Mouse (Mus musculus): ENCODE results near the gene Rabggta. TPM values are rescaled to one million over a fixed set of nuclear protein-coding genes. Genes with fewer than 3 reads are reported as not detected.

The Rabggta gene
- polyA plus RNA-seq, 1 experiment from 2014 or later = 36.3 TPM

DNA sequence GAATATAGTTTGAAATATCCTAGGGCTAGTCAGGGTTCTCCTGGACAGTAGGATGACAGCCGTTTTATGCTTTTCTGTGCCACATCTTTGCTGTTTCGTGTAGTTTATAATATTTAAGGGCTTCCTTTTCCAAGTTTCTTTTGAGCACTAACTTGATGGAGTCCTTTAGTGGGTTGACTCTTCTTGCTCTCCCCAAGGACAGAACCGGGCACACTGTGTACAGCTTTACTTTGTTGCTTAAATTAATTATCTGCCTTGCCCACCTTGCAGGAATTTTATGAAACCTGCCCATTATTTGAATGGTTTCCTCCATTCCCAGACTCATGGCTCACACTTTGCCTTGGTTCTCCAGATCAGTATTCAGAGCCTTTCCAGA lies 40.0 kb downstream of the Rabggta start:
- Histone ChIP-seq H3K4me2 (ENCODE audit: low read depth, low read length) (peak overlapping the region; percentile 76), H3K27ac (ENCODE audit: low read length) (peak overlapping the region; percentile 89; the same call in 1 of the 2 replicates), H3K9ac (ENCODE audit: low read length) (peak overlapping the region; percentile 83), H3K4me1 (ENCODE audit: control insufficient read depth, insufficient read depth, low read length) (peaks cover 8% of the 10 kb centered on the region), H3K27me3 (ENCODE audit: control insufficient read depth, insufficient read depth, low read length) (no peaks in the 10 kb centered on the region), H3K36me3 (ENCODE audit: control insufficient read depth, insufficient read depth, low read length) (peaks cover 10% of the 10 kb centered on the region), H3K4me3 (replicated peaks; ENCODE audit: low read length) (peak overlapping the region; percentile 80), H3K9me3 (replicated peaks; ENCODE audit: control insufficient read depth, low read length) (no peaks in the 10 kb centered on the region)
- WGBS = 10% methylated on average over 3 of the region's 3 CpGs
- ATAC-seq (ENCODE audit: insufficient read depth, low FRiP score) = no peak

DNA sequence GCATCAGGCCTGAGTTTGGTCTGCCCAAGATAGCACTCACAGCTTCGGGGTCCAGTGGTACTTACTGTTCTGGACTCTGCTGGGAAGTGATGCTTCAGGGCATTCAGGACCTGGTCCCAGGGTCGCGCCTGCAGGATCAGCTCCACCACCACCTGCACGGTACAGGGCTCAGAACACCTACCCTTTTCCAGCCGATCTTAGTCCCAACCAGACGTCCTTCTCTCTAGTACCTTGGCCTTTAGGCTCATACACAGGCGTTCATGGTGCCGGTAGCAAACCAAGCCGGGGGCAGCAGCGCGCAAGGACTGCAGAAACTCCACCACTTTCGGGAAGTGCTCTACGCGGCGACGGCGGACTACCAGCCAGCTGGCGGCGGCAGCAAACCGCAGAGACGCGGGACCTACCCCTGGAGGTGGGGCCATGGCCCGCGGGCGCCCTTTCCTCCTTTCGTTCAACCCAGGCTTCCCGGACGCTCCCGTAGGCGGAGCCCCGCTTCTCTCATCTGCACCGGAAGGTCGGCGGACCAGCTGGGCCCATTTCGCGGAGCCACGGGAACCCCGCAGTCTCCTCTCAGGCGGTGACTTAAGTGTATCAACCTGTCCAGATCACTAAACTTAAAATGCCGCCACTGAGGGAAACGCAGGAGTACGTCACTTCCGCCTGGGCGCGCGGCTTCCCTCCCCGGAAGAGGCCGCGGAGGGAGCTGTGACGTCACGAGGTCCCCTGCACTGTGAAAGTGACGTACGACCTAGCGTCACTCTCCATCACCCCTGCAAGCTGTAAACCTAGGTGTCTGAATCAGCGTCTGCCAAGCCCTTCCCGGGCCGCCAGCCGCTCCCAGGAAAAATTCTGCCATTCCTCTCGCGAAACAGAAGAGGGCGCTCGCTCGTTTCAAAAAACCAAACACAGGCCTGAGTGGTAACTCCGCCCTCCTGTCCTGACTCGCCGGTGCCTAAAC lies 40.6 kb downstream of the Rabggta start, which contains the start of gene Tinf2:
Tinf2 (minus strand) TSS at position 661 of the 958 bp plus-strand sequence.
- Histone ChIP-seq H3K36me3 (ENCODE audit: control insufficient read depth, insufficient read depth, low read length) (peaks cover 16% of the 10 kb centered on the region), H3K27ac (ENCODE audit: low read length) (peak within 1 kb of the TSS; percentile 89), H3K4me3 (replicated peaks; ENCODE audit: low read length) (peak within 1 kb of the TSS; percentile 80), H3K4me1 (ENCODE audit: control insufficient read depth, insufficient read depth, low read length) (peaks cover 8% of the 10 kb centered on the region), H3K4me2 (ENCODE audit: low read depth, low read length) (peak within 1 kb of the TSS; percentile 76), H3K9me3 (replicated peaks; ENCODE audit: control insufficient read depth, low read length) (no peaks in the 10 kb centered on the region), H3K9ac (ENCODE audit: low read length) (peak within 1 kb of the TSS; percentile 83), H3K27me3 (ENCODE audit: control insufficient read depth, insufficient read depth, low read length) (no peaks in the 10 kb centered on the region)
- ATAC-seq (ENCODE audit: insufficient read depth, low FRiP score) = peak; percentile 98
- WGBS = under 1% methylated on average over 66 of the region's 66 CpGs

DNA sequence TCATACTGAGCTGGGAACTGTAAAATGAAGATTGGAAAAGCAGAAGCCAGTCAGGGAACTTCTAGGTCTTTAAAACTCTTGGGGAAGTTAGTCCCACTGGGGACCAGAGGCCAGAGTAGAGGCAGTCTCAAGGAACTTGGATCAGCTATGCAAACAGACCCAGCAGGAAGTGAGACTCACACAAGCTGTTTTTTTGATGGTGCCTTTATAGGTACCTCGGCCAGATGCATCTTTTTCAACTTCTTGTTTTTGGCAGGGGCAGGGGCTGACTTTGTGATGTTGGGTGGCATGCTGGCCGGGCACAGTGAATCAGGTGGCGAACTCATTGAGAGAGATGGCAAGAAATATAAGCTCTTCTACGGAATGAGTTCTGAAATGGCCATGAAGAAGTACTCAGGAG lies 44.4 kb downstream of the Rabggta start:
- Histone ChIP-seq H3K4me3 (replicated peaks; ENCODE audit: low read length) (no peak overlapping the region), H3K4me1 (ENCODE audit: control insufficient read depth, insufficient read depth, low read length) (peaks cover 8% of the 10 kb centered on the region), H3K9me3 (replicated peaks; ENCODE audit: control insufficient read depth, low read length) (no peaks in the 10 kb centered on the region), H3K4me2 (ENCODE audit: low read depth, low read length) (no peak overlapping the region), H3K36me3 (ENCODE audit: control insufficient read depth, insufficient read depth, low read length) (peaks cover 21% of the 10 kb centered on the region), H3K27me3 (ENCODE audit: control insufficient read depth, insufficient read depth, low read length) (no peaks in the 10 kb centered on the region), H3K9ac (ENCODE audit: low read length) (no peak overlapping the region), H3K27ac (ENCODE audit: low read length) (no peak overlapping the region)
- WGBS = 79% methylated on average over 4 of the region's 4 CpGs
- no peak for ATAC-seq (ENCODE audit: insufficient read depth, low FRiP score)

DNA sequence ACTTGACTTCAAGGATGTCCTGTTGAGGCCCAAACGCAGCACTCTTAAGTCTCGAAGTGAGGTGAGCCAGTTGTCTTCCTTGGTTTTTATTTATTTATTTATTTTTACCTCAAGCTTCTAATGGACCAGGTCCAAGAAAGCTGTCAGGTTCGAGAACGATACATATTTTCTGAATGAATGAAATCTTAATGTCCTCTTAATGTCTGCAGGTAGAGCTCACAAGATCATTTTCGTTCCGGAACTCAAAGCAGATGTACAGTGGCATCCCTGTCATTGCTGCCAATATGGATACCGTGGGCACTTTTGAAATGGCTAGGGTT lies 49.4 kb downstream of the Rabggta start:
- Histone ChIP-seq H3K27ac (ENCODE audit: low read length) (peak overlapping the region; percentile 55), H3K4me2 (ENCODE audit: low read depth, low read length) (peak overlapping the region; percentile 66), H3K36me3 (ENCODE audit: control insufficient read depth, insufficient read depth, low read length) (0 out of 2 replicates have a peak, but pooled peaks cover 12% of the 10 kb centered on the region), H3K9ac (ENCODE audit: low read length) (peak overlapping the region; percentile 88), H3K27me3 (ENCODE audit: control insufficient read depth, insufficient read depth, low read length) (no peaks in the 10 kb centered on the region), H3K4me3 (replicated peaks; ENCODE audit: low read length) (peak overlapping the region; percentile 86), H3K9me3 (replicated peaks; ENCODE audit: control insufficient read depth, low read length) (no peaks in the 10 kb centered on the region), H3K4me1 (ENCODE audit: control insufficient read depth, insufficient read depth, low read length) (peaks cover 12% of the 10 kb centered on the region; the same call in 1 of the 2 replicates)
- 73% methylated on average over 7 of the region's 7 CpGs for WGBS
- no peak for ATAC-seq (ENCODE audit: insufficient read depth, low FRiP score)

DNA sequence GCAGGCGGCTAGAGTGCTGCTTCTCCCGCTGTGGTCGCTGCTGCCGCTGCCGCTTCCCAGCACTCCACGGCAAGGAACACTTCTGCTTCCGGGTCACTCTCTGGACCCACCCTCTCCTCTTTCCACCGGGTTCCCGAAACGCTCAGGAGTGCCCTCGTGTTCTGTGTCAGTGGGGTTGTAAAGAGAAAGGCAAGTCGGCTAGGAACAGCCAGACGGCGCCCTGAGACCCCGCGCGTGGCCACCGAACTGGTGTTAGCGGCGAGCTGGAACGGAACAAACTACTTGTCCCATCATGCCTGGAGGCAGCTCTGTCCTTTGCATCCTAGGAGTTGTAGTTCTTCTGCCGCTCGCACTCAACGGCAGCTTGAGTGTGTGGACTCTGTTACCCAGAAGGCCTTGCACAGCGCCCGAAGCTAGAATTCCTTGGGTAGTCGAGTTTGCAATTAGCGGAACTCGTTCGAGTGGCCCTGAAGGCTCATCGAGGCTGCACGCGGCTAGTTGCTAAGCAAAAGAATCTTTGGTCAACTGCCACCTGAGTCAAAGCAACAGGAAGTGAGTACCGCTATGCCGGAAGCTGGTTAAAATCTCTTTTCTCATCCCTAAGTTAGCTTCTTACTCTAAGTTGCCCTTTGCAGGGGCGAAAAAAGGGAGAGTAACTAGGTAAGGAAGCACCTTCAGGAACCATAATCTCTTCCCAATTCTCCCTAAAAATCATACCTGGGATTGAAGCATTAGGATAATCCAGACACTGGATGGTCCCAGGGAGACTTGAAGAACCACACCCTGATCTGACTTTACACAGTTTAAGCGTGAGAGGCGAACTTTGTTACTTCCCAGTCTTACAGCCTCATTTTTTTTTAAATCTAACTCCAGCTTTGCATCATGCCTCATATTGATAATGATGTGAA lies 50.0 kb downstream of the Rabggta start, which contains the start of the genes Gmpr2 and Nedd8:
Gmpr2 (plus strand) TSS at position 109 of the 908 bp plus-strand sequence.
Nedd8 (minus strand) TSS at position 292 of the 908 bp plus-strand sequence.
- peak within 1 kb of the TSS; percentile 88 for H3K9ac ChIP-seq (ENCODE audit: low read length)
- ATAC-seq (ENCODE audit: insufficient read depth, low FRiP score) = peak; percentile 99
- H3K9me3 ChIP-seq (replicated peaks; ENCODE audit: control insufficient read depth, low read length) = no peaks in the 10 kb centered on the region
- peak within 1 kb of the TSS; percentile 81 for H3K4me2 ChIP-seq (ENCODE audit: low read depth, low read length)
- no peaks in the 10 kb centered on the region for H3K27me3 ChIP-seq (ENCODE audit: control insufficient read depth, insufficient read depth, low read length)
- WGBS = under 1% methylated on average over 38 of the region's 38 CpGs
- H3K27ac ChIP-seq (ENCODE audit: low read length) = peak within 1 kb of the TSS; percentile 88
- peaks cover 12% of the 10 kb centered on the region; the same call in 1 of the 2 replicates for H3K4me1 ChIP-seq (ENCODE audit: control insufficient read depth, insufficient read depth, low read length)
- H3K36me3 ChIP-seq (ENCODE audit: control insufficient read depth, insufficient read depth, low read length) = 0 out of 2 replicates have a peak, but pooled peaks cover 12% of the 10 kb centered on the region
- peak within 1 kb of the TSS; percentile 86 for H3K4me3 ChIP-seq (replicated peaks; ENCODE audit: low read length)

DNA sequence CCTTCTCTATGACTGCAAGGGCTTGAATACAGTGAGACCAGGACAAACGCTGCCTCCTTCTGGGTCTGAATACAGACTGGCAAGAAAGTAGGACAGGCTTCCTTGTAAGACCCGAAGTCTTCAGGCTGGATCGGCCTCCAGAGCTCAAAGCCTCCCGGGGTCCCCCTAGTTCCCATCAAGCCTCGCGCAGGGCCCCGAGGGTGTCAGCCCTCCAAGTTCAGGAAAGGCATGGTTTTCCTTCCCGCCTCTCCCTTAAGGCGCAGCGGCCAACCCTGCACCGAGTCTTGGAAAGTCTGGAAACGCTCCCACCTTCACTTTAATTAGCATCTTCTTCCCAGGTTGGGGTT lies 50.6 kb downstream of the Rabggta start:
- no peaks in the 10 kb centered on the region for H3K27me3 ChIP-seq (ENCODE audit: control insufficient read depth, insufficient read depth, low read length)
- peaks cover 12% of the 10 kb centered on the region; the same call in 1 of the 2 replicates for H3K4me1 ChIP-seq (ENCODE audit: control insufficient read depth, insufficient read depth, low read length)
- ATAC-seq (ENCODE audit: insufficient read depth, low FRiP score) = peak; percentile 27; the same call in 1 of the 2 replicates
- 0 out of 2 replicates have a peak, but pooled peaks cover 6% of the 10 kb centered on the region for H3K36me3 ChIP-seq (ENCODE audit: control insufficient read depth, insufficient read depth, low read length)
- peak overlapping the region; percentile 88 for H3K27ac ChIP-seq (ENCODE audit: low read length)
- WGBS = 0% methylated on average over 12 of the region's 12 CpGs
- H3K9me3 ChIP-seq (replicated peaks; ENCODE audit: control insufficient read depth, low read length) = no peaks in the 10 kb centered on the region
- H3K9ac ChIP-seq (ENCODE audit: low read length) = peak overlapping the region; percentile 88
- H3K4me3 ChIP-seq (replicated peaks; ENCODE audit: low read length) = peak overlapping the region; percentile 86
- H3K4me2 ChIP-seq (ENCODE audit: low read depth, low read length) = peak overlapping the region; percentile 81

Other genes with a start within 250 kb of the Rabggta start
- 108 and 109 TPM in 2 replicates for gene Dhrs4, start 243.5 kb downstream of the Rabggta start, polyA plus RNA-seq (2015; fragmentation: Nextera tagmentation; extraction: Ambion mirVana)
- 1.8 and 1.9 TPM in 2 replicates for gene Carmil3, start 231.6 kb downstream of the Rabggta start, polyA plus RNA-seq (2015; fragmentation: Nextera tagmentation; extraction: Ambion mirVana)
- 0.25 and 0.31 TPM in 2 replicates for gene Cpne6, start 211.8 kb downstream of the Rabggta start, polyA plus RNA-seq (2015; fragmentation: Nextera tagmentation; extraction: Ambion mirVana)
- not detected in 2 replicates for gene Nrl, start 197.3 kb downstream of the Rabggta start, polyA plus RNA-seq (2015; fragmentation: Nextera tagmentation; extraction: Ambion mirVana)
- 50.1 and 54.5 TPM in 2 replicates for gene Pck2, start 182.0 kb downstream of the Rabggta start, polyA plus RNA-seq (2015; fragmentation: Nextera tagmentation; extraction: Ambion mirVana)
- gene Dcaf11, start 162.3 kb downstream of the Rabggta start, polyA plus RNA-seq (2015; fragmentation: Nextera tagmentation; extraction: Ambion mirVana) = 76.7 and 77.6 TPM in 2 replicates
- 0.89 and 1.2 TPM in 2 replicates for gene A730061H03Rik, start 161.9 kb downstream of the Rabggta start, polyA plus RNA-seq (2015; fragmentation: Nextera tagmentation; extraction: Ambion mirVana)
- gene Fitm1, start 146.6 kb downstream of the Rabggta start, polyA plus RNA-seq (2015; fragmentation: Nextera tagmentation; extraction: Ambion mirVana) = 0.64 and 8.1 TPM in 2 replicates
- 149 and 162 TPM in 2 replicates for gene Psme1, start 144.1 kb downstream of the Rabggta start, polyA plus RNA-seq (2015; fragmentation: Nextera tagmentation; extraction: Ambion mirVana)
- 11.4 and 11.5 TPM in 2 replicates for gene Emc9, start 137.0 kb downstream of the Rabggta start, polyA plus RNA-seq (2015; fragmentation: Nextera tagmentation; extraction: Ambion mirVana)
- 203 and 283 TPM in 2 replicates for gene Psme2, start 131.2 kb downstream of the Rabggta start, polyA plus RNA-seq (2015; fragmentation: Nextera tagmentation; extraction: Ambion mirVana)
- gene Rnf31, start 130.6 kb downstream of the Rabggta start, polyA plus RNA-seq (2015; fragmentation: Nextera tagmentation; extraction: Ambion mirVana) = 18.1 and 19.1 TPM in 2 replicates
- gene Irf9, start 118.7 kb downstream of the Rabggta start, polyA plus RNA-seq (2015; fragmentation: Nextera tagmentation; extraction: Ambion mirVana) = 10.7 and 12.4 TPM in 2 replicates
- gene Rec8, start 104.2 kb downstream of the Rabggta start, polyA plus RNA-seq (2015; fragmentation: Nextera tagmentation; extraction: Ambion mirVana) = 10.9 and 13.8 TPM in 2 replicates
- 86.3 and 114 TPM in 2 replicates for gene Ipo4, start 86.3 kb downstream of the Rabggta start, polyA plus RNA-seq (2015; fragmentation: Nextera tagmentation; extraction: Ambion mirVana)
- 2.0 and 2.5 TPM in 2 replicates for gene Gm49378, start 84.4 kb downstream of the Rabggta start, polyA plus RNA-seq (2015; fragmentation: Nextera tagmentation; extraction: Ambion mirVana)
- 116 and 123 TPM in 2 replicates for gene Tm9sf1, start 78.5 kb downstream of the Rabggta start, polyA plus RNA-seq (2015; fragmentation: Nextera tagmentation; extraction: Ambion mirVana)
- 0.50 and 1.1 TPM in 2 replicates for gene Tssk4, start 72.1 kb downstream of the Rabggta start, polyA plus RNA-seq (2015; fragmentation: Nextera tagmentation; extraction: Ambion mirVana)
- 54.4 and 55.8 TPM in 2 replicates for gene Mdp1, start 61.8 kb downstream of the Rabggta start, polyA plus RNA-seq (2015; fragmentation: Nextera tagmentation; extraction: Ambion mirVana)
- gene Gmpr2, start 50.3 kb downstream of the Rabggta start, polyA plus RNA-seq (2015; fragmentation: Nextera tagmentation; extraction: Ambion mirVana) = 58.0 and 63.4 TPM in 2 replicates
- 462 and 484 TPM in 2 replicates for gene Nedd8, start 50.1 kb downstream of the Rabggta start, polyA plus RNA-seq (2015; fragmentation: Nextera tagmentation; extraction: Ambion mirVana)
- gene Tinf2, start 40.4 kb downstream of the Rabggta start, polyA plus RNA-seq (2015; fragmentation: Nextera tagmentation; extraction: Ambion mirVana) = 34.4 and 36.3 TPM in 2 replicates
- gene Tgm1, start 8.3 kb downstream of the Rabggta start, polyA plus RNA-seq (2015; fragmentation: Nextera tagmentation; extraction: Ambion mirVana) = 53.1 and 72.9 TPM in 2 replicates
- 107 and 125 TPM in 2 replicates for gene Dhrs1, start 23.4 kb upstream of the Rabggta start, polyA plus RNA-seq (2015; fragmentation: Nextera tagmentation; extraction: Ambion mirVana)
- gene Nop9, start 23.4 kb upstream of the Rabggta start, polyA plus RNA-seq (2015; fragmentation: Nextera tagmentation; extraction: Ambion mirVana) = 23.8 and 28.4 TPM in 2 replicates
- 14.8 and 15.1 TPM in 2 replicates for gene Cideb, start 36.2 kb upstream of the Rabggta start, polyA plus RNA-seq (2015; fragmentation: Nextera tagmentation; extraction: Ambion mirVana)
- gene Ltb4r2, start 39.2 kb upstream of the Rabggta start, polyA plus RNA-seq (2015; fragmentation: Nextera tagmentation; extraction: Ambion mirVana) = 0.71 and 0.81 TPM in 2 replicates
- 2.4 and 4.8 TPM in 2 replicates for gene Ltb4r1, start 43.7 kb upstream of the Rabggta start, polyA plus RNA-seq (2015; fragmentation: Nextera tagmentation; extraction: Ambion mirVana)
- gene Adcy4, start 61.8 kb upstream of the Rabggta start, polyA plus RNA-seq (2015; fragmentation: Nextera tagmentation; extraction: Ambion mirVana) = 7.7 and 8.2 TPM in 2 replicates
- 32.7 and 34.4 TPM in 2 replicates for gene Ripk3, start 66.6 kb upstream of the Rabggta start, polyA plus RNA-seq (2015; fragmentation: Nextera tagmentation; extraction: Ambion mirVana)
- gene Nfatc4, start 100.9 kb upstream of the Rabggta start, polyA plus RNA-seq (2015; fragmentation: Nextera tagmentation; extraction: Ambion mirVana) = 32.9 and 33.9 TPM in 2 replicates
- gene Nynrin, start 131.7 kb upstream of the Rabggta start, polyA plus RNA-seq (2015; fragmentation: Nextera tagmentation; extraction: Ambion mirVana) = 18.0 and 19.3 TPM in 2 replicates
- gene Cbln3, start 162.1 kb upstream of the Rabggta start, polyA plus RNA-seq (2015; fragmentation: Nextera tagmentation; extraction: Ambion mirVana) = 0.45 and 0.66 TPM in 2 replicates
- gene Khnyn, start 162.7 kb upstream of the Rabggta start, polyA plus RNA-seq (2015; fragmentation: Nextera tagmentation; extraction: Ambion mirVana) = 18.5 and 21.7 TPM in 2 replicates
- gene Sdr39u1, start 178.0 kb upstream of the Rabggta start, polyA plus RNA-seq (2015; fragmentation: Nextera tagmentation; extraction: Ambion mirVana) = 65.5 and 66.5 TPM in 2 replicates
- 18.9 and 33.3 TPM in 2 replicates for gene Cma1, start 222.4 kb upstream of the Rabggta start, polyA plus RNA-seq (2015; fragmentation: Nextera tagmentation; extraction: Ambion mirVana)
- gene Cma2, start 228.7 kb upstream of the Rabggta start, polyA plus RNA-seq (2015; fragmentation: Nextera tagmentation; extraction: Ambion mirVana) = not detected in 2 replicates

All from stomach, embryonic 16.5 days (tissue).